Mouse (Mus musculus) embryonic facial prominence, embryonic 15.5 days (tissue): ENCODE results near the gene Ecd. TPM values are rescaled to one million over a fixed set of nuclear protein-coding genes. Genes with fewer than 3 reads are reported as not detected.
A peak's percentile ranks its signal among the peaks of the same experiment; 100 is the strongest.

ENCODE experiments used
- ATAC-seq: fragments of 200-750 bp; cut with Nextera tagmentation; 2 replicates; pipeline ENCODE4 v1.8.0; 2017; ENCODE audit warnings: low read depth, moderate TSS enrichment; ENCODE audit not compliant: insufficient number of reproducible peaks, low FRiP score, low TSS enrichment
- H3K27ac ChIP-seq: fragments of 300-500 bp; sonication (generic); replicated peaks from 2 replicates; pipeline ENCODE4 v1.5.1; 2015; ENCODE audit warnings: mild to moderate bottlenecking, inconsistent platforms
- H3K27me3 ChIP-seq: fragments of 300-500 bp; sonication (generic); 2 replicates; pipeline ENCODE4 v1.6.1; 2015; ENCODE audit warnings: inconsistent platforms
- H3K36me3 ChIP-seq: fragments of 300-500 bp; sonication (generic); 2 replicates; pipeline ENCODE4 v1.6.1; 2015; ENCODE audit warnings: mild to moderate bottlenecking, inconsistent platforms
- H3K4me1 ChIP-seq: fragments of 300-500 bp; sonication (generic); 2 replicates; pipeline ENCODE4 v1.6.1; 2015; ENCODE audit warnings: inconsistent platforms
- H3K4me2 ChIP-seq: fragments of 300-500 bp; sonication (generic); replicated peaks from 2 replicates; pipeline ENCODE4 v1.6.1; 2015; ENCODE audit warnings: mild to moderate bottlenecking, inconsistent platforms
- H3K4me3 ChIP-seq: fragments of 300-500 bp; sonication (generic); replicated peaks from 2 replicates; pipeline ENCODE4 v1.5.1; 2015; ENCODE audit warnings: mild to moderate bottlenecking, inconsistent platforms
- H3K9ac ChIP-seq: fragments of 300-500 bp; sonication (generic); 2 replicates; pipeline ENCODE4 v1.6.1; 2015; ENCODE audit warnings: inconsistent platforms
- H3K9me3 ChIP-seq: fragments of 300-500 bp; sonication (generic); replicated peaks from 2 replicates; pipeline ENCODE4 v1.6.1; 2016; ENCODE audit warnings: inconsistent platforms
- WGBS: fragments of 180-500 bp; shearing (Covaris S2); methylation state at CpG from one replicate; pipeline ENCODE4 v1.1.7; 2015; 5-methylcytosine and 5-hydroxymethylcytosine counted together
- polyA plus RNA-seq: library from polyadenylated mRNA; unstranded; fragments of >200 nt; fragmentation: Nextera tagmentation; extraction: Ambion mirVana; gene quantifications from 2 replicates; pipeline ENCODE4 v1.2.1, GENCODE M21; 2015

The Ecd gene
- 47.3 and 54.4 TPM in 2 replicates for polyA plus RNA-seq

DNA sequence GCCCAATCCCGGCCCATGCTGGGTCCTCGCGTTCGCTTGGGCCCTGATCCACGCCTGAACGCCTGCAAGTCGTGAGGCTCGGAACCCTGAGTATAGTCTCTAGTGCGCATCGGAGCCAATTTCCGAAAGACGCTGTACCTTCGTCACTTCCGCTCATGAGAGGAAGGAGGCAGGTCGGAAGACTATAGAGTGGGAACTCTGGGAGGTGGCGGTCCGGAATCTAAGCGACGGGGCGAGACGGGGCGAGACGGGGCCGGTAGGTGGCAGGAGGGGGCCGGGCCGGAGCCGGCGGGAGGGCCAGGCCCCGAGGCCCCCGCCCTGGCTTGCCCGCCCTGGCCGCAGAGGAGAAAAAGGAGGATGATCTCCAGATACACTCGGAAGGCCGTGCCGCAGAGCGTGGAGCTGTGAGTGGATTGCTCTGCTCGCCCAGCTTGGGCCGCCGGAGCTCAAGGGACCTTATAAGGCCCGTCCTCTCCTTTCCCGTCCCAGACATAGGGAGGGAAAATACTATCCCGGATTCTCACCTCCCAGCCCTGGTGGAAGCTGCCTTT, at the start of gene Ecd, which contains the start of gene Fam149b:
Ecd (minus strand) TSS at position 131 of the 551 bp plus-strand sequence.
Fam149b (plus strand) TSS at position 172 of the 551 bp plus-strand sequence.
- H3K4me2 ChIP-seq = peak within 1 kb of the TSS; percentile 69
- H3K27ac ChIP-seq = peak within 1 kb of the TSS; percentile 94
- peak within 1 kb of the TSS; percentile 97 for H3K9ac ChIP-seq
- ATAC-seq = peak; percentile 98
- H3K4me3 ChIP-seq = peak within 1 kb of the TSS; percentile 83
- H3K27me3 ChIP-seq = no peaks in the 10 kb centered on the region
- under 1% methylated on average over 42 of the region's 42 CpGs for whole genome bisulfite sequencing
- no peaks in the 10 kb centered on the region for H3K9me3 ChIP-seq
- peaks cover 34% of the 10 kb centered on the region for H3K36me3 ChIP-seq
- H3K4me1 ChIP-seq = peaks cover 19% of the 10 kb centered on the region

DNA sequence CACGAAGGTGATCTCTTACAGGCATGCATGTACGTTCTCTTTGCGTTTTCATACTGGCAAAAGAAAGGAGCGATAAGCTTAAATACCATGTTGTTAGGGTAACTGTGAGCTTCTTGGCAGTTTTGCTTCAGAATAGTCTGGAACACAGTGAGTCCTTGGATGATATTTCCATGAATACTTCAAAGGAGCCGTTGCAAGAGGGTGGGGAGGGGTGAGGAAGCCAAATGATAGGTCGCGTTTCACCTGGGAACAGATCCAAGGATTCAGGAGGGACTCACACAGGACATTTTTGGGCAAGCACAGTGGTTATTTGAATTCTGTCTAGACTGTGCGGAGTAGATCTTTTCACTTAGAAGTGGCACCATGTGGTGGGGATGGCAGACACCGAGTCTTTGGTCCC, 49.3 kb upstream of the Ecd start:
- Histone ChIP-seq H3K27me3 (no peaks in the 10 kb centered on the region), H3K36me3 (no peaks in the 10 kb centered on the region), H3K4me2 (no peak overlapping the region), H3K4me3 (no peak overlapping the region), H3K27ac (no peak overlapping the region), H3K9ac (no peak overlapping the region), H3K9me3 (no peaks in the 10 kb centered on the region), H3K4me1 (no peaks in the 10 kb centered on the region)
- no peak for ATAC-seq
- 72% methylated on average over 9 of the region's 9 CpGs for WGBS

DNA sequence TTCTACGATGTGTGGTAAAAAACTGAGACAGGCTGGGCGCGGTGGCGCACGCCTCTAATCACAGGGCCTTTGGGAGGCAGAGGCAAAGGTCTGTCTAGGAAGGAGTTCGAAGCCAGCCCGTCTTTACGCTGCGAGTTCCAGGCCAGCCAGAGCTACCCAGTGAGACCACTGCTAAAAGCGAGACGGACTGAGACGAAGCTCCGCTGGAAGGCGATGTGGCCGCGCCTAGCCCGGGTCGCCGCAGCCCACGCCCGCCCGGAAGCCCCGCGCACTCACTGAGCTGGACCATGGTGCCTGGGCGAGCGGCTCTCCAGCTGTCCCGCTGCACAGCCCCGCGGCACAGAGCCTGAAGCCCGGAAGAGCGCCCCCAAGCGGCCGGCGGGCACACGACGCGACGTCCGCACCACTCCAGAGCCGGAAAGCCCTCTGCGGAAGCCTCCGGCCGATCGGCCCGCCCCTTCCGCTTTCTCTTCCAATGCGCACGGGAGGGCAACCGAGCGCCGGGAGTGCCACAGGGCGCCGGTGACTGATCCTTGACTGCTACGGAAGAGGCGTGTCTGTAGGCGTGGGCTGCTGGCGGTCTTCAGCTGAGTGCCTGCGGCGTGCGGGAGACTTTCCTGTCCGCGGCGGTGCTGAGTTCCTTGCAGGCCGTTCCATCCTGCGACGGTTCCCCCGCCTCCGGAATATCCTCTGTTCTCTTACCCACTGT, 45.4 kb upstream of the Ecd start, which contains the start of gene Mrps16:
Mrps16 (minus strand) TSS at position 430 of the 709 bp plus-strand sequence.
- H3K4me3 ChIP-seq = peak within 1 kb of the TSS; percentile 81
- peaks cover 6% of the 10 kb centered on the region; the same call in 1 of the 2 replicates for H3K4me1 ChIP-seq
- WGBS = under 1% methylated on average over 68 of the region's 68 CpGs
- no peaks in the 10 kb centered on the region for H3K27me3 ChIP-seq
- peak within 1 kb of the TSS; percentile 58 for H3K4me2 ChIP-seq
- peak within 1 kb of the TSS; percentile 91 for H3K9ac ChIP-seq
- H3K36me3 ChIP-seq = peaks cover 17% of the 10 kb centered on the region
- peak; percentile 96 for ATAC-seq
- H3K27ac ChIP-seq = peak within 1 kb of the TSS; percentile 88
- H3K9me3 ChIP-seq = no peaks in the 10 kb centered on the region

DNA sequence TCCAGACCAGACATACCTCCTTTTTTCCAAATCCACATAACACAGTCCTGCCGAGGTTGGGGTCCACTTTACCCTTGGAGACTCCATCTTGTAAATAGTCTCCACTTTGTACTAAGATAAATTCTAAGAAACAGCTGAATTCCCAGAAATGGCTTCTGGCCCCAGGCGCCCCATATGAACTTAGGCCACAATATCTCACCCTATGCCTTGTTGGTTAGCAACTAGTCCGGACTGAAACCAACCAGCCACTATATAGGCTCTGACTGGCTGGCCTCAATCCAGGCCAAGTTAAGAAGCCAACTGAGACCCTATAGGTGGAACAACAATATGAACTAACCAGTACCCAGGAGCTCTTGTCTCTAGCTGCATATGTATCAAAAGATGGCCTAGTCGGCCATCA, 44.4 kb upstream of the Ecd start:
- WGBS = 75% methylated on average over 4 of the region's 4 CpGs
- Histone ChIP-seq H3K36me3 (peaks cover 17% of the 10 kb centered on the region), H3K27me3 (no peaks in the 10 kb centered on the region), H3K27ac (no peak overlapping the region), H3K4me2 (peak overlapping the region; percentile 58; the same call in 1 of the 2 replicates), H3K9me3 (no peaks in the 10 kb centered on the region), H3K4me3 (no peak overlapping the region), H3K4me1 (peaks cover 14% of the 10 kb centered on the region), H3K9ac (no peak overlapping the region)
- ATAC-seq = no peak

GRCm38 (mm10) chr14:20389446-20390079, 41.6 kb upstream of the Ecd start:
- WGBS = 83% methylated on average over 8 of the region's 8 CpGs
- Histone ChIP-seq H3K4me1 (peaks cover 31% of the 10 kb centered on the region), H3K9me3 (no peaks in the 10 kb centered on the region), H3K4me2 (peak overlapping the region; percentile 66), H3K27me3 (no peaks in the 10 kb centered on the region), H3K4me3 (peak overlapping the region; percentile 83), H3K36me3 (peaks cover 23% of the 10 kb centered on the region), H3K9ac (no peak overlapping the region), H3K27ac (peak overlapping the region; percentile 89; the same call in 1 of the 2 replicates)
- ATAC-seq = no peak

DNA sequence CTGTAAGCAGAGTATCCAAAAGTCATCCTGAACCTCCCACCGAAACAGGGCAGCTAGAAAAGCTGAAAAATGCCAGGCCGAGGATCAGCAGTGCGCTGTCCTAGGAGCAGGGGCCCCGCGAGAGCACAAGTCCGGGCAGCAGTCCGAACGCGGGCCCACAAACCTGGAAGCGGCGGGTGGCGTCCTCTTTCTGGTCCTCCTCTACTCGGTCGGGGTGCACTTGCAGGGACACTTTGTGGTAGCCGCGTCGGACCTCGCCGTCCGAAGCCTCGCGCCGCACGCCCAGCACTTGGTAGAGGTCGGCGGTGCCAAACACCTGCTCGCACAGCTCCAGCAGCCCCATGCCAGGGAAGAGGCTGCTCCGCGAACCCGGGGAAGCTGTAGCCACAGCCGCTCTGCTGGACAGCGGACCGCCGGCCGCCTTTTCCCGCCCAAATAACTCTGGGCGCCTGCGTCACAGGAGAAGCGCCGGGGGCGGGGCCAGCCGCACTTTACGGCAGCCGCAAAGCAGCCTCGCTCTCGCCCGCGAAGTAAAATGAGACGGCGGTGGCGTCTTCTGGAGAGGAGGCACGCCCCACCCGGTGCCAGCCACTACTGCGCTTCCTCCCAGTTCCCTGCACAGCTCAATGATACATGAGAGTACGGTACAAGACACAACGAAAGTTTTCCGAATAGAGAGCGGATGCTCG, 40.7 kb upstream of the Ecd start, which contains the start of gene Dnajc9:
Dnajc9 (minus strand) TSS at position 470 of the 689 bp plus-strand sequence.
- Histone ChIP-seq H3K4me2 (peak within 1 kb of the TSS; percentile 66), H3K9me3 (no peaks in the 10 kb centered on the region), H3K4me1 (peaks cover 31% of the 10 kb centered on the region), H3K36me3 (peaks cover 27% of the 10 kb centered on the region), H3K27ac (peak within 1 kb of the TSS; percentile 89), H3K27me3 (no peaks in the 10 kb centered on the region), H3K4me3 (peak within 1 kb of the TSS; percentile 83), H3K9ac (peak within 1 kb of the TSS; percentile 62)
- peak; percentile 72 for ATAC-seq
- 0% methylated on average over 59 of the region's 59 CpGs for WGBS

- Histone ChIP-seq H3K27ac (no peak overlapping the region), H3K9me3 (no peaks in the 10 kb centered on the region), H3K9ac (no peak overlapping the region), H3K4me1 (no peaks in the 10 kb centered on the region), H3K36me3 (peaks cover 47% of the 10 kb centered on the region), H3K27me3 (no peaks in the 10 kb centered on the region), H3K4me3 (no peak overlapping the region), H3K4me2 (no peak overlapping the region)
- ATAC-seq = no peak
- 81% methylated on average over 9 of the region's 9 CpGs for WGBS
These were observed 32.0 kb upstream of the Ecd start for GRCm38 (mm10) chr14:20379753-20380430.

DNA sequence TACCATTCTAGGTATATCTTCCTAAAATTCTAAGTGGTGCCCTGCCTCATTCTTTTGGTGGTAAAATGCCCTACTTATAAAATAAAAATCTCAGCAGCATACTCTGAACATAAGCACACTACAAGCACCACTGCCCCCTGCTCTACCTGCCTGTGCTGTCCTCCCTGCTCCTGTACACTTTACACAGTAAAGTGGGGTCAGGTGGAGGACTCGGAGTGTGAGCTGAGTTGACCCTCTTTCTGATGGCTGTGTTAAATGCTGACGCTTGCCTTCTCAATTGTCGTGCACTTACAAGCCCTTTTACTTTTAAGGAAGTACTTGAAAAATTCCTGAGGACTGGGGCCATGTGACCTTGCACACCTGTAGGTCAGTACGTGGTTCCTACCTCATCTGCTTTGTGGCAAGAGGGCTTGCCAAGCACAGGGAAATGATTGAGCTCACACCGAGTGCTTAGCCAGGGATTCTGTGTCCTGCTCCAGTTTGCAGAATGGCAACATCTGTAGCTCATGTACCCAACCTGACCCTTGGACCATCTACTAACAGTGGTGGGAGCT, 31.2 kb upstream of the Ecd start:
- no peak for ATAC-seq
- no peaks in the 10 kb centered on the region for H3K27me3 ChIP-seq
- 79% methylated on average over 5 of the region's 5 CpGs for WGBS
- no peak overlapping the region for H3K4me2 ChIP-seq
- H3K36me3 ChIP-seq = peaks cover 52% of the 10 kb centered on the region
- no peaks in the 10 kb centered on the region for H3K4me1 ChIP-seq
- H3K9me3 ChIP-seq = no peaks in the 10 kb centered on the region
- no peak overlapping the region for H3K27ac ChIP-seq
- H3K9ac ChIP-seq = no peak overlapping the region
- no peak overlapping the region for H3K4me3 ChIP-seq

- no peaks in the 10 kb centered on the region for H3K27me3 ChIP-seq
- no peak overlapping the region for H3K4me3 ChIP-seq
- 35% methylated on average over 13 of the region's 13 CpGs for WGBS
- H3K36me3 ChIP-seq = peaks cover 53% of the 10 kb centered on the region
- H3K4me1 ChIP-seq = no peaks in the 10 kb centered on the region
- H3K27ac ChIP-seq = no peak overlapping the region
- ATAC-seq = peak; percentile 47; the same call in 1 of the 2 replicates
- H3K4me2 ChIP-seq = no peak overlapping the region
- H3K9ac ChIP-seq = no peak overlapping the region
- no peaks in the 10 kb centered on the region for H3K9me3 ChIP-seq
These were observed 30.6 kb upstream of the Ecd start for GRCm38 (mm10) chr14:20378313-20379061.

- Histone ChIP-seq H3K4me1 (no peaks in the 10 kb centered on the region), H3K9me3 (no peaks in the 10 kb centered on the region), H3K4me3 (no peak overlapping the region), H3K9ac (no peak overlapping the region), H3K27me3 (no peaks in the 10 kb centered on the region), H3K4me2 (no peak overlapping the region), H3K27ac (no peak overlapping the region), H3K36me3 (peaks cover 52% of the 10 kb centered on the region)
- no peak for ATAC-seq
- 72% methylated on average over 4 of the region's 4 CpGs for WGBS
These were observed 29.2 kb upstream of the Ecd start for GRCm38 (mm10) chr14:20377112-20377521.
